Mouse (Mus musculus) spleen, postnatal 14 days (tissue): ENCODE measurements around the gene Tmem116.

Experiments used
- DNase-seq, 2 experiments: peaks; one replicate each; pipeline ENCODE4 v3.0.0; 2021 to 2022; ENCODE audit warnings: low spot score in 2 of 2

Gene Tmem116

GRCm38 (mm10) chr5:121451644-121452025, at the start of gene Tmem116:
TSS of gene Tmem116 (plus strand) at chr5:121451893.
- peak in 1 of 2 experiments; percentile 28 for DNase-seq

- no peak for DNase-seq
These were observed 43.8 kb upstream of the Tmem116 start for GRCm38 (mm10) chr5:121407856-121408255.

- no peak for DNase-seq
These were observed 40.7 kb upstream of the Tmem116 start for GRCm38 (mm10) chr5:121410975-121411374.

- no peak for DNase-seq
These were observed 31.0 kb upstream of the Tmem116 start for GRCm38 (mm10) chr5:121420721-121421120.

- no peak for DNase-seq
These were observed 28.9 kb upstream of the Tmem116 start for GRCm38 (mm10) chr5:121422787-121423186.

- DNase-seq = no peak
These were observed 28.4 kb upstream of the Tmem116 start for GRCm38 (mm10) chr5:121423297-121423696.

- no peak for DNase-seq
These were observed 22.7 kb upstream of the Tmem116 start for GRCm38 (mm10) chr5:121428954-121429353.

GRCm38 (mm10) chr5:121438131-121438530, 13.6 kb upstream of the Tmem116 start:
- no peak for DNase-seq

- no peak for DNase-seq
These were observed 12.9 kb upstream of the Tmem116 start for GRCm38 (mm10) chr5:121438756-121439155.

GRCm38 (mm10) chr5:121443548-121443947, 8.1 kb upstream of the Tmem116 start:
- peak; percentile 31 to 60 for DNase-seq

GRCm38 (mm10) chr5:121444870-121445269, 6.8 kb upstream of the Tmem116 start:
- DNase-seq = no peak

- DNase-seq = no peak
These were observed 3.2 kb upstream of the Tmem116 start for GRCm38 (mm10) chr5:121448450-121448849.

GRCm38 (mm10) chr5:121449976-121450375, 1.7 kb upstream of the Tmem116 start:
- peak; percentile 31 to 65 for DNase-seq

GRCm38 (mm10) chr5:121450476-121450875, 1.2 kb upstream of the Tmem116 start:
- no peak for DNase-seq

GRCm38 (mm10) chr5:121451203-121451602, 490 bp upstream of the Tmem116 start:
- peak in 1 of 2 experiments; percentile 21 for DNase-seq

GRCm38 (mm10) chr5:121452026-121452869, 555 bp downstream of the Tmem116 start, which contains the start of gene Erp29:
TSS of gene Erp29 (minus strand) at chr5:121452506.
- DNase-seq = peak; percentile 99 to 100

- no peak for DNase-seq
These were observed 1.2 kb downstream of the Tmem116 start for GRCm38 (mm10) chr5:121452906-121453305.

- no peak for DNase-seq
These were observed 2.2 kb downstream of the Tmem116 start for GRCm38 (mm10) chr5:121453743-121454502.

- no peak for DNase-seq
These were observed 2.8 kb downstream of the Tmem116 start for GRCm38 (mm10) chr5:121454503-121454782.

GRCm38 (mm10) chr5:121455510-121456265, 4.0 kb downstream of the Tmem116 start:
- no peak for DNase-seq

- DNase-seq = no peak
These were observed 9.9 kb downstream of the Tmem116 start for GRCm38 (mm10) chr5:121461339-121462170.
